ENCODE assay signal across 33 mouse cellular contexts in genomic region chr16:45736724-45737123, GRCm38 (mm10). TPM values are rescaled to one million over a fixed set of nuclear protein-coding genes. Genes with fewer than 3 reads are reported as not detected.
DNase-seq lines count a peak whose midpoint lies in the region; ATAC-seq and TF ChIP-seq lines count a peak whose summit lies in the region.
"Had no signal": no experiment of that assay in that cellular context is flagged by ENCODE, and none has a peak within 500 bp of the region (broad histone marks: within the 10 kb centered on the region; RNA-seq: fewer than 3 reads in every experiment).

No protein-coding gene starts in this region.

- H3K4me2 ChIP-seq in CH12.LX (ENCODE audit: insufficient read depth, low read depth, poor library complexity, severe bottlenecking): no peak overlapping the region
- H3K4me2 ChIP-seq in forebrain, embryonic 16.5 days (ENCODE audit: low read length): no peak overlapping the region
- H3K4me2 ChIP-seq: embryonic facial prominence, embryonic 13.5 days; forebrain, embryonic 13.5 days; heart, embryonic 11.5 days; hindbrain, embryonic 13.5 days; intestine, embryonic 15.5 days had no signal

- peaks cover 42 to 73% of the 10 kb centered on the region in 2 experiments for H3K36me3 ChIP-seq in CH12.LX (replicated peaks in 1 of 2; ENCODE audit: control insufficient read depth in 1 of 2, insufficient read depth in 1 of 2, low read length in 1 of 2)
- peaks cover 13% of the 10 kb centered on the region for H3K36me3 ChIP-seq in forebrain, embryonic 16.5 days (ENCODE audit: control insufficient read depth, insufficient read depth)
- H3K36me3 ChIP-seq in thymus, adult 2 months (ENCODE audit: control insufficient read depth, insufficient read depth, low read length): peaks cover 46% of the 10 kb centered on the region

- H3K9me3 ChIP-seq in CH12.LX (replicated peaks; ENCODE audit: low read length): no peaks in the 10 kb centered on the region
- H3K9me3 ChIP-seq in forebrain, embryonic 16.5 days (ENCODE audit: control insufficient read depth, low read length): no peaks in the 10 kb centered on the region
- H3K9me3 ChIP-seq: embryonic facial prominence, embryonic 10.5 days; embryonic facial prominence, embryonic 13.5 days; forebrain, embryonic 10.5 days; forebrain, embryonic 13.5 days; G1E; hindbrain, embryonic 13.5 days; intestine, embryonic 15.5 days had no signal

- WGBS in forebrain, embryonic 16.5 days: 91% methylated on average over 3 of the region's 3 CpGs
- 78% methylated on average over 3 of the region's 3 CpGs for WGBS in thymus, adult 2 months

- in situ Hi-C loops in CH12.LX (cut with MboI; ENCODE audit: low pct_ligation_motif_present, low pct_unique_long_range_greater_than_20kb, low sequenced_read_pairs): no loop called here

- no peak for TF ChIP-seq EP300 in CH12.LX (IDR thresholded peaks at IDR 0.05; ENCODE audit: low read length)

- H3K27ac ChIP-seq in CH12.LX (ENCODE audit: insufficient read depth, low read depth): no peak overlapping the region
- no peak overlapping the region for H3K27ac ChIP-seq in forebrain, embryonic 16.5 days (ENCODE audit: low read length)
- no peak overlapping the region for H3K27ac ChIP-seq in thymus, adult 2 months (ENCODE audit: control insufficient read depth, insufficient read depth, low read length)
- H3K27ac ChIP-seq: embryonic facial prominence, embryonic 10.5 days; embryonic facial prominence, embryonic 13.5 days; forebrain, embryonic 10.5 days; forebrain, embryonic 13.5 days; gastrocnemius, adult 2 months; heart, adult 2 months; hindbrain, embryonic 13.5 days; intestine, embryonic 15.5 days had no signal

- TF ChIP-seq POLR2A in CH12.LX (IDR thresholded peaks at IDR 0.05; ENCODE audit: low read depth, low read length): no peak
- no peak for TF ChIP-seq POLR2A in thymus, adult 2 months (IDR thresholded peaks at IDR 0.05; ENCODE audit: control insufficient read depth, extremely low read depth, insufficient read depth, low read length, poor library complexity)

- peaks cover 23% of the 10 kb centered on the region for H3K79me2 ChIP-seq in CH12.LX (replicated peaks; ENCODE audit: control insufficient read depth, extremely low read depth, insufficient read depth, poor library complexity, severe bottlenecking)

- peak; percentile 32 for DNase-seq in CH12.LX (ENCODE audit: extremely low read depth)
- DNase-seq in urinary bladder, adult 18-20 months (ENCODE audit: low spot score in 2 of 2): no peak
- DNase-seq in thymus, adult 2 months: no peak
- DNase-seq: adrenal gland, postnatal 10 days; adrenal gland, postnatal 36 days; cerebellum, adult 11 months; cerebellum, adult 2 months; cerebellum, adult 9-11 months; cerebellum, postnatal 25 days; embryo, embryonic 11 days; forebrain, postnatal 0 days; gastrocnemius, adult 2 months; gastrocnemius, postnatal 14 days; heart, adult 2 months had no signal

- no peak for TF ChIP-seq RAD21 in CH12.LX (IDR thresholded peaks at IDR 0.05; ENCODE audit: low read depth, low read length)

- TF ChIP-seq CTCF in CH12.LX (conservative IDR thresholded peaks at IDR 0.05 in 1 of 2, IDR thresholded peaks at IDR 0.05 in 1 of 2; ENCODE audit: low read depth in 2 of 2, low read length in 2 of 2): no peak
- no peak for TF ChIP-seq CTCF in thymus, adult 2 months (IDR thresholded peaks at IDR 0.05; ENCODE audit: borderline replicate concordance, control insufficient read depth, extremely low read depth, insufficient read depth, low read length, poor library complexity)

- H3K4me1 ChIP-seq in CH12.LX (ENCODE audit: control insufficient read depth in 1 of 2, insufficient read depth in 2 of 2): peaks cover 9 to 39% of the 10 kb centered on the region in 2 experiments; a peak in 3 of 4 replicates
- peaks cover 9% of the 10 kb centered on the region for H3K4me1 ChIP-seq in forebrain, embryonic 16.5 days (replicated peaks; ENCODE audit: control insufficient read depth, insufficient read depth, low read length)
- H3K4me1 ChIP-seq in thymus, adult 2 months (replicated peaks; ENCODE audit: control insufficient read depth, insufficient read depth, low read length): no peaks in the 10 kb centered on the region

- no peak overlapping the region for H3K9ac ChIP-seq in CH12.LX (ENCODE audit: insufficient read depth, low read depth)
- H3K9ac ChIP-seq in forebrain, embryonic 16.5 days (replicated peaks; ENCODE audit: low read depth, low read length): no peak overlapping the region
- H3K9ac ChIP-seq: embryonic facial prominence, embryonic 13.5 days; forebrain, embryonic 13.5 days; forebrain, postnatal 0 days; hindbrain, embryonic 13.5 days; intestine, embryonic 15.5 days had no signal

- H3K27me3 ChIP-seq in CH12.LX (replicated peaks): no peaks in the 10 kb centered on the region
- H3K27me3 ChIP-seq in forebrain, embryonic 16.5 days (replicated peaks; ENCODE audit: control insufficient read depth, insufficient read depth, low read length): no peaks in the 10 kb centered on the region
- H3K27me3 ChIP-seq in thymus, adult 2 months (ENCODE audit: control insufficient read depth, insufficient read depth, low read length): no peaks in the 10 kb centered on the region
- H3K27me3 ChIP-seq: embryonic facial prominence, embryonic 13.5 days; forebrain, embryonic 13.5 days; hindbrain, embryonic 13.5 days; intestine, embryonic 15.5 days; Patski had no signal

- dilution Hi-C loops in CH12.LX (cut with MboI; ENCODE audit: extremely low pct_ligation_motif_present, extremely low pct_unique_long_range_greater_than_20kb, low sequenced_read_pairs): no loop called here

- H3K4me3 ChIP-seq in CH12.LX (replicated peaks in 1 of 3; ENCODE audit: low read depth in 2 of 3, low read length in 2 of 3, poor library complexity in 1 of 3): no peak overlapping the region
- H3K4me3 ChIP-seq in forebrain, embryonic 16.5 days (replicated peaks; ENCODE audit: low read length): no peak overlapping the region
- no peak overlapping the region for H3K4me3 ChIP-seq in thymus, adult 2 months (ENCODE audit: control insufficient read depth, insufficient read depth, low read length)
- H3K4me3 ChIP-seq: embryonic facial prominence, embryonic 10.5 days; embryonic facial prominence, embryonic 13.5 days; erythroblast, embryonic 14.5 days; forebrain, embryonic 10.5 days; forebrain, embryonic 13.5 days; gastrocnemius, adult 2 months; heart, adult 2 months; hindbrain, embryonic 13.5 days; intestine, embryonic 15.5 days had no signal

- peak; percentile 42; the same call in 1 of the 2 replicates for ATAC-seq in common myeloid progenitor, adult 5-6 weeks (replicated peaks; ENCODE audit: low read depth, poor library complexity, severe bottlenecking)
- ATAC-seq in megakaryocyte, adult 5-6 weeks (ENCODE audit: poor library complexity, severe bottlenecking): peak; percentile 93
- no peak for ATAC-seq in forebrain, embryonic 16.5 days
- ATAC-seq: forebrain, embryonic 13.5 days; forebrain, postnatal 0 days; hindbrain, embryonic 16.5 days; intestine, embryonic 15.5 days; Patski had no signal

TF ChIP-seq in CH12.LX, 34 proteins besides CTCF, POLR2A, EP300 and RAD21 (continues in another document):
- no peak for TF ChIP-seq MYC (IDR thresholded peaks at IDR 0.05; ENCODE audit: low read depth, low read length)
- TF ChIP-seq UBTF (IDR thresholded peaks at IDR 0.05; ENCODE audit: low read depth, low read length): no peak
- no peak for TF ChIP-seq ETS1 (conservative IDR thresholded peaks at IDR 0.05; ENCODE audit: low read depth, low read length)
- no peak for TF ChIP-seq ELF1 (IDR thresholded peaks at IDR 0.05; ENCODE audit: low read depth, low read length)
- no peak for TF ChIP-seq MAZ (IDR thresholded peaks at IDR 0.05; ENCODE audit: low read depth, low read length)
- TF ChIP-seq CHD1 (IDR thresholded peaks at IDR 0.05; ENCODE audit: low read depth, low read length): no peak
- TF ChIP-seq CHD2 (IDR thresholded peaks at IDR 0.05; ENCODE audit: low read length): no peak
- TF ChIP-seq JUN (IDR thresholded peaks at IDR 0.05; ENCODE audit: insufficient read depth, low read depth, low read length): no peak
- TF ChIP-seq JUND (conservative IDR thresholded peaks at IDR 0.05; ENCODE audit: low read depth, low read length): no peak
- no peak for TF ChIP-seq SIN3A (IDR thresholded peaks at IDR 0.05; ENCODE audit: low read length)
- no peak for TF ChIP-seq GABPA (IDR thresholded peaks at IDR 0.05; ENCODE audit: insufficient replicate concordance, low read depth, low read length)
- TF ChIP-seq USF1 (IDR thresholded peaks at IDR 0.05; ENCODE audit: low read depth, low read length): no peak
- TF ChIP-seq HCFC1 (IDR thresholded peaks at IDR 0.05; ENCODE audit: low read depth, low read length): no peak
- TF ChIP-seq MXI1 (IDR thresholded peaks at IDR 0.05; ENCODE audit: low read depth, low read length): no peak
- no peak for TF ChIP-seq KAT2A (IDR thresholded peaks at IDR 0.05; ENCODE audit: insufficient replicate concordance, low read length)

RNA-seq across cellular contexts. Expression of gene Abhd10, which starts 6.0 kb away (rescaled TPM):
- 13.8 and 14.1 TPM in 2 replicates for total RNA-seq in CH12.LX (2012; rRNA removed)
- total RNA-seq in CH12.LX (2014; rRNA removed): 19.3 and 20.1 TPM in 2 replicates
- polyA plus RNA-seq in CH12.LX (2012; ENCODE audit: insufficient read length, low read depth): 18.2 and 20.5 TPM in 2 replicates
- 20.0 and 26.3 TPM in 2 replicates for total RNA-seq in common myeloid progenitor, adult 5-6 weeks (2017)
- total RNA-seq in megakaryocyte, adult 5-6 weeks (2015): 20.0 and 21.9 TPM in 2 replicates
- 19.6 and 20.3 TPM in 2 replicates for total RNA-seq in megakaryocyte, adult 5-6 weeks (2017)
- polyA plus RNA-seq in forebrain, embryonic 16.5 days (2015; fragmentation: Nextera tagmentation; extraction: Ambion mirVana): 42.1 and 42.7 TPM in 2 replicates
- 10.4 and 11.4 TPM in 2 replicates for polyA plus RNA-seq in thymus, adult 2 months (2012; rRNA removed)

RNA-seq across cellular contexts. Expression of gene Tagln3, which starts 12.3 kb away (rescaled TPM):
- 0.17 and 0.21 TPM in 2 replicates for total RNA-seq in CH12.LX (2012; rRNA removed)
- 0.19 TPM in 1 of 2 replicates, not detected in the other for total RNA-seq in CH12.LX (2014; rRNA removed)
- 0.69 and 0.79 TPM in 2 replicates for polyA plus RNA-seq in CH12.LX (2012; ENCODE audit: insufficient read length, low read depth)
- total RNA-seq in common myeloid progenitor, adult 5-6 weeks (2017): 1.4 TPM in 1 of 2 replicates, not detected in the other
- 1.0 TPM in 1 of 2 replicates, not detected in the other for total RNA-seq in megakaryocyte, adult 5-6 weeks (2015)
- 0.55 TPM in 1 of 2 replicates, not detected in the other for total RNA-seq in megakaryocyte, adult 5-6 weeks (2017)
- 455 and 473 TPM in 2 replicates for polyA plus RNA-seq in forebrain, embryonic 16.5 days (2015; fragmentation: Nextera tagmentation; extraction: Ambion mirVana)
- 1.2 TPM in 2 replicates for polyA plus RNA-seq in thymus, adult 2 months (2012; rRNA removed)
- total RNA-seq: G1E; hematopoietic stem cell, adult 5-6 weeks had no signal
- polyA plus RNA-seq: G1E had no signal

RNA-seq across cellular contexts. Expression of gene Tmprss7, which starts 43.3 kb away (rescaled TPM):
- total RNA-seq in CH12.LX (2012; rRNA removed): not detected in 2 replicates
- total RNA-seq in CH12.LX (2014; rRNA removed): not detected in 2 replicates
- polyA plus RNA-seq in CH12.LX (2012; ENCODE audit: insufficient read length, low read depth): not detected in 2 replicates
- total RNA-seq in common myeloid progenitor, adult 5-6 weeks (2017): 0.73 TPM in 1 of 2 replicates, not detected in the other
- total RNA-seq in megakaryocyte, adult 5-6 weeks (2015): not detected in 2 replicates
- 0.04 and 0.11 TPM in 2 replicates for total RNA-seq in megakaryocyte, adult 5-6 weeks (2017)
- polyA plus RNA-seq in forebrain, embryonic 16.5 days (2015; fragmentation: Nextera tagmentation; extraction: Ambion mirVana): 0.58 and 0.75 TPM in 2 replicates
- polyA plus RNA-seq in thymus, adult 2 months (2012; rRNA removed): 0.07 and 0.34 TPM in 2 replicates
- total RNA-seq: gastrocnemius, adult 2 months; gastrocnemius, postnatal 14 days; gastrocnemius, postnatal 4 days; heart, adult 2 months; heart, postnatal 25 days had no signal
- polyA plus RNA-seq: erythroblast, embryonic 14.5 days; G1E; heart, adult 2 months; heart, embryonic 14.5 days; heart, postnatal 0 days; Patski had no signal
